Mouse (Mus musculus) olfactory bulb, adult 2 months (tissue): ENCODE measurements around the gene Itga5.

Experiments used
- CTCF ChIP-seq: fragments of 200-500 bp; IDR thresholded peaks from 2 replicates; pipeline ENCODE4 v1.5.1; 2012; ENCODE audit warnings: low read depth, mild to moderate bottlenecking, low read length, moderate library complexity; ENCODE audit not compliant: insufficient read depth
- POLR2A ChIP-seq: fragments of 200-500 bp; IDR thresholded peaks from 2 replicates; pipeline ENCODE4 v1.6.1; 2012; ENCODE audit warnings: mild to moderate bottlenecking, low read depth, low read length, moderate library complexity; ENCODE audit not compliant: insufficient read depth

DNA sequence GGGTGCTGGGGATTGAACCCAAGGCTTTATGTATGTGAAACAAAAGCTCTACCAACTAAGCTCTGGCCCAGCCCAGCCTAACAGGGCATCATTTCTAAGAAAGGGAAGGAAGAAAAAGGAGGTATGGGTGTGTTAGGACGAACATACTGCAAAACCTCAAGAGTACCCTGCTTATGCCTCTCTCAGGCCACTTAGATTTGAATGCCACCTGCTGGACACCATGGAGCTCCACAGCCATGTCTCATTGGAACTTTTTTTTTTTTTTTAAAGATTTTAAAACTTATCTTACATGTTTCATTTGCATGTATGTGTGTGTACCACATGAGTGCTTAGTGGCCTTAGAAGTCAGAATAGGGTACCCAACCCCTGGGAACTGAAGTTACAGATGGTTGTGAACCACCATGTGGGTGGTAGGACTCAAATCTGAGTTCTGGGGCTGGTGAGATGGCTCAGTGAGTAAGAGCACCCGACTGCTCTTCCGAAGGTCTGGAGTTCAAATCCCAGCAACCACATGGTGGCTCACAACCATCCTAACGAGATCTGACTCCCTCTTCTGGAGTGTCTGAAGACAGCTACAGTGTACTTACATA, 22.1 kb upstream of the Itga5 start:
- no peak for TF ChIP-seq POLR2A
- TF ChIP-seq CTCF, result no peak
